Mouse (Mus musculus) small intestine, adult 2 months (tissue): ENCODE data around the gene Tnfaip6.

ENCODE experiments used
- CTCF ChIP-seq: fragments of 200-500 bp; IDR thresholded peaks from 2 replicates; pipeline ENCODE4 v1.5.1; 2012; ENCODE audit warnings: low read depth, mild to moderate bottlenecking, control low read depth, inconsistent platforms, low read length, moderate library complexity, mixed read lengths; ENCODE audit not compliant: insufficient replicate concordance, insufficient read length; ENCODE audit errors: extremely low read depth
- POLR2A ChIP-seq: fragments of 200-500 bp; IDR thresholded peaks from 2 replicates; pipeline ENCODE4 v1.6.1; 2012; ENCODE audit warnings: low read depth, mild to moderate bottlenecking, control low read depth, inconsistent platforms, low read length, moderate library complexity

GRCm38 (mm10) chr2:52046032-52046431 is 8.2 kb downstream of the Tnfaip6 start:
- TF ChIP-seq CTCF (no peak), POLR2A (no peak)
